Mouse (Mus musculus) urinary bladder, adult 2 months (tissue): ENCODE results near the gene Esp38. TPM values are rescaled to one million over a fixed set of nuclear protein-coding genes. Genes with fewer than 3 reads are reported as not detected.
"Not testable (repeated sequence)": the region's sequence is repeated elsewhere in the genome, so short reads cannot be mapped to it uniquely, and the experiment has no call there.

Experiments used
- DNase-seq: peaks from one replicate; pipeline ENCODE4 v3.0.0; 2022; ENCODE audit warnings: low spot score
- polyA plus RNA-seq: library from polyadenylated mRNA; depleted of rRNA; stranded (reverse); fragments of >200 nt; gene quantifications from 2 replicates; pipeline ENCODE4 v1.2.3, GENCODE M21; 2012; rRNA removed

The Esp38 gene
- polyA plus RNA-seq: not detected in 2 replicates

DNA sequence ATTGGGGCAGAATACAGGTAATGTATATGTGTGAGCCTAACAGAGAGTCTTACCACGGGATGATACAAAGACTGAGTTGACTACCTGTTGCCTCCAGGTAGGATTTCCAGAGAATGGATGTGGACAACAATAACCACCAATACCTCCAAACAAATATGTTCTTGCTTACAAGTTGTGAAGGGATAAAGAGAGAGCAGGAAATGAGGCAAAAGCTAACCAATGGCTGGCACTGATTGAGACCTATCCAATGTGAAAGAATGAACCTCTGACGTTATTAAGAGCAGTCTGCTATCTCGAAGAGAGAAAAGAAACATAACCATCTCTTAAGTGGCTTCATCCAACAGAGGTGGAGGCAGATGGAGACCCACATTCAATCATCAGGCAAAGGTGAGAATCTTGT, at the start of gene Esp38:
TSS of gene Esp38 (plus strand) at position 301 of the 400 bp plus-strand sequence.
- no peak for DNase-seq

GRCm38 (mm10) chr17:39902928-39903545, 47.3 kb upstream of the Esp38 start:
- not testable (repeated sequence) for DNase-seq

Other genes starting within 250 kb of the Esp38 start
- gene AC192777.2, start 144.9 kb downstream of the Esp38 start, polyA plus RNA-seq: not detected in 2 replicates